Mouse (Mus musculus): ENCODE results near the gene Prr5.

- TF ChIP-seq CTCF (IDR thresholded peaks at IDR 0.05; ENCODE audit: low read depth, low read length) = no peak
- no peak for TF ChIP-seq POLR2A (IDR thresholded peaks at IDR 0.05; ENCODE audit: extremely low read depth, insufficient read depth, low read length)
Observed at GRCm38 (mm10) chr15:84668938-84669747, at the start of gene Prr5.

All from liver, adult 2 months (tissue).